Mouse (Mus musculus) limb, embryonic 14.5 days (tissue): ENCODE measurements around the gene Col5a1. TPM values are rescaled to one million over a fixed set of nuclear protein-coding genes. Genes with fewer than 3 reads are reported as not detected.
A peak's percentile ranks its signal among the peaks of the same experiment; 100 is the strongest.

Experiments used
- ATAC-seq: fragments of 200-750 bp; cut with Nextera tagmentation; 2 replicates; pipeline ENCODE4 v1.8.0; 2017; ENCODE audit warnings: low read depth, moderate number of reproducible peaks, moderate TSS enrichment; ENCODE audit not compliant: low FRiP score
- DNase-seq: peaks from one replicate; pipeline ENCODE4 v3.0.0-alpha.2; 2015; ENCODE audit warnings: low spot score
- H3K27ac ChIP-seq: fragments of 300-500 bp; sonication (generic); replicated peaks from 2 replicates; pipeline ENCODE4 v1.5.1; 2014; ENCODE audit warnings: low read depth, mild to moderate bottlenecking, low read length, moderate library complexity, mixed read lengths
- H3K27me3 ChIP-seq: fragments of 300-500 bp; sonication (generic); 2 replicates; pipeline ENCODE4 v1.6.1; 2014; ENCODE audit warnings: low read length, mixed read lengths; ENCODE audit not compliant: control insufficient read depth, insufficient read depth
- H3K36me3 ChIP-seq: fragments of 300-500 bp; sonication (generic); 2 replicates; pipeline ENCODE4 v1.6.1; 2014; ENCODE audit warnings: mild to moderate bottlenecking, low read length, moderate library complexity, mixed read lengths; ENCODE audit not compliant: control insufficient read depth, insufficient read depth
- H3K4me1 ChIP-seq: fragments of 300-500 bp; sonication (generic); 2 replicates; pipeline ENCODE4 v1.6.1; 2014; ENCODE audit warnings: antibody characterized with exemption, low read length, mixed read lengths; ENCODE audit not compliant: control insufficient read depth, insufficient read depth
- H3K4me2 ChIP-seq: fragments of 300-500 bp; sonication (generic); replicated peaks from 2 replicates; pipeline ENCODE4 v1.6.1; 2014; ENCODE audit warnings: low read depth, mild to moderate bottlenecking, low read length, moderate library complexity; ENCODE audit not compliant: severe bottlenecking
- H3K4me3 ChIP-seq: fragments of 300-500 bp; sonication (generic); replicated peaks from 2 replicates; pipeline ENCODE4 v1.5.1; 2014; ENCODE audit warnings: low read length
- H3K9ac ChIP-seq: fragments of 300-500 bp; sonication (generic); 2 replicates; pipeline ENCODE4 v1.6.1; 2014; ENCODE audit warnings: mild to moderate bottlenecking, low read depth, low read length, moderate library complexity; ENCODE audit not compliant: severe bottlenecking
- H3K9me3 ChIP-seq: fragments of 300-500 bp; sonication (generic); 2 replicates; pipeline ENCODE4 v1.6.1; 2016; ENCODE audit warnings: low read length; ENCODE audit not compliant: control insufficient read depth
- POLR2A ChIP-seq: fragments of 200-500 bp; IDR thresholded peaks from 2 replicates; pipeline ENCODE4 v1.8.0; 2012; ENCODE audit warnings: inconsistent platforms, mild to moderate bottlenecking, moderate library complexity, borderline replicate concordance; ENCODE audit not compliant: insufficient read depth, insufficient read length; ENCODE audit errors: extremely low read depth
- WGBS: fragments of 180-500 bp; shearing (Covaris S2); extraction: QIAGEN DNeasy Blood & Tissue Kit; methylation state at CpG from one replicate; pipeline ENCODE4 v1.1.7; 2014; 5-methylcytosine and 5-hydroxymethylcytosine counted together
- polyA plus RNA-seq, 2 experiments: library from polyadenylated mRNA; depleted of rRNA in 1 of 2; stranded (reverse) in 1 of 2; unstranded in 1 of 2; fragments of >200 nt; fragmentation: Nextera tagmentation in 1 of 2; extraction: Ambion mirVana in 1 of 2; gene quantifications; 2 replicates each; pipeline versions ENCODE4 v1.2.1 to v1.2.3; 2012 to 2014

Col5a1 gene
- polyA plus RNA-seq, 2 experiments = 256 to 304 TPM

GRCm38 (mm10) chr2:27897161-27897560 lies 10.9 kb downstream of the Col5a1 start:
- ATAC-seq (no peak), DNase-seq (no peak)
- Histone ChIP-seq H3K4me1 (peaks cover 47% of the 10 kb centered on the region), H3K9me3 (no peaks in the 10 kb centered on the region), H3K4me2 (no peak overlapping the region), H3K9ac (no peak overlapping the region), H3K27ac (no peak overlapping the region), H3K27me3 (no peaks in the 10 kb centered on the region), H3K36me3 (peaks cover 22% of the 10 kb centered on the region), H3K4me3 (no peak overlapping the region)
- no peak for TF ChIP-seq POLR2A
- WGBS = 30% methylated on average over 6 of the region's 6 CpGs

GRCm38 (mm10) chr2:27899894-27900293 lies 13.7 kb downstream of the Col5a1 start:
- Histone ChIP-seq H3K36me3 (peaks cover 15% of the 10 kb centered on the region; the same call in 1 of the 2 replicates), H3K27me3 (no peaks in the 10 kb centered on the region), H3K4me2 (no peak overlapping the region), H3K9ac (no peak overlapping the region), H3K27ac (no peak overlapping the region), H3K9me3 (no peaks in the 10 kb centered on the region), H3K4me1 (peaks cover 52% of the 10 kb centered on the region), H3K4me3 (no peak overlapping the region)
- DNase-seq (peak; percentile 59), ATAC-seq (no peak)
- 61% methylated on average over 3 of the region's 3 CpGs for WGBS
- TF ChIP-seq POLR2A = no peak

GRCm38 (mm10) chr2:27901076-27901475 lies 14.9 kb downstream of the Col5a1 start:
- Histone ChIP-seq H3K36me3 (peaks cover 13% of the 10 kb centered on the region; the same call in 1 of the 2 replicates), H3K4me1 (peaks cover 44% of the 10 kb centered on the region), H3K27me3 (no peaks in the 10 kb centered on the region), H3K4me2 (no peak overlapping the region), H3K27ac (peak overlapping the region; percentile 33; the same call in 1 of the 2 replicates), H3K9me3 (no peaks in the 10 kb centered on the region), H3K9ac (no peak overlapping the region), H3K4me3 (no peak overlapping the region)
- DNase-seq (no peak), ATAC-seq (no peak)
- no peak for TF ChIP-seq POLR2A
- 31% methylated on average over 2 of the region's 2 CpGs for WGBS

GRCm38 (mm10) chr2:27901525-27902245 lies 15.5 kb downstream of the Col5a1 start:
- 65% methylated on average over 9 of the region's 9 CpGs for WGBS
- peaks cover 39% of the 10 kb centered on the region for H3K4me1 ChIP-seq
- no peaks in the 10 kb centered on the region for H3K27me3 ChIP-seq
- H3K27ac ChIP-seq = peak overlapping the region; percentile 33; the same call in 1 of the 2 replicates
- H3K9ac ChIP-seq = no peak overlapping the region
- DNase-seq = no peak
- H3K9me3 ChIP-seq = no peaks in the 10 kb centered on the region
- no peak overlapping the region for H3K4me2 ChIP-seq
- ATAC-seq = no peak; the same call in 1 of the 2 replicates
- no peak overlapping the region for H3K4me3 ChIP-seq
- peaks cover 11% of the 10 kb centered on the region for H3K36me3 ChIP-seq
- no peak for TF ChIP-seq POLR2A

- DNase-seq (no peak), ATAC-seq (no peak)
- Histone ChIP-seq H3K27ac (no peak overlapping the region), H3K36me3 (peaks cover 13% of the 10 kb centered on the region), H3K4me2 (no peak overlapping the region), H3K4me1 (peaks cover 33% of the 10 kb centered on the region), H3K9me3 (no peaks in the 10 kb centered on the region), H3K9ac (no peak overlapping the region), H3K4me3 (no peak overlapping the region), H3K27me3 (no peaks in the 10 kb centered on the region)
- 62% methylated on average over 3 of the region's 3 CpGs for WGBS
- TF ChIP-seq POLR2A = no peak
These were observed 16.1 kb downstream of the Col5a1 start for GRCm38 (mm10) chr2:27902318-27902717.
